Mouse (Mus musculus) gastrocnemius, postnatal 10 days (tissue): Measurements from ENCODE around the gene Dlgap4. TPM values are rescaled to one million over a fixed set of nuclear protein-coding genes. Genes with fewer than 3 reads are reported as not detected.

Experiments used
- DNase-seq: peaks from one replicate; pipeline ENCODE4 v3.0.0; 2021; ENCODE audit warnings: mixed read lengths
- total RNA-seq, 2 experiments: library from RNA; stranded (reverse); gene quantifications; 2 replicates each; pipeline ENCODE4 v1.2.3; 2021

The Dlgap4 gene
- total RNA-seq, 2 experiments from 2014 or later, result 76.5 to 102 TPM

- peak; percentile 40 for DNase-seq
These were observed 104.1 kb downstream of the Dlgap4 start for GRCm38 (mm10) chr2:156717320-156718281.

- DNase-seq, result no peak
These were observed 105.3 kb downstream of the Dlgap4 start for GRCm38 (mm10) chr2:156718793-156719192.

GRCm38 (mm10) chr2:156719549-156720312 is 106.2 kb downstream of the Dlgap4 start:
- DNase-seq, result no peak

GRCm38 (mm10) chr2:156720313-156720674 is 106.8 kb downstream of the Dlgap4 start:
- DNase-seq, result peak; percentile 37

DNA sequence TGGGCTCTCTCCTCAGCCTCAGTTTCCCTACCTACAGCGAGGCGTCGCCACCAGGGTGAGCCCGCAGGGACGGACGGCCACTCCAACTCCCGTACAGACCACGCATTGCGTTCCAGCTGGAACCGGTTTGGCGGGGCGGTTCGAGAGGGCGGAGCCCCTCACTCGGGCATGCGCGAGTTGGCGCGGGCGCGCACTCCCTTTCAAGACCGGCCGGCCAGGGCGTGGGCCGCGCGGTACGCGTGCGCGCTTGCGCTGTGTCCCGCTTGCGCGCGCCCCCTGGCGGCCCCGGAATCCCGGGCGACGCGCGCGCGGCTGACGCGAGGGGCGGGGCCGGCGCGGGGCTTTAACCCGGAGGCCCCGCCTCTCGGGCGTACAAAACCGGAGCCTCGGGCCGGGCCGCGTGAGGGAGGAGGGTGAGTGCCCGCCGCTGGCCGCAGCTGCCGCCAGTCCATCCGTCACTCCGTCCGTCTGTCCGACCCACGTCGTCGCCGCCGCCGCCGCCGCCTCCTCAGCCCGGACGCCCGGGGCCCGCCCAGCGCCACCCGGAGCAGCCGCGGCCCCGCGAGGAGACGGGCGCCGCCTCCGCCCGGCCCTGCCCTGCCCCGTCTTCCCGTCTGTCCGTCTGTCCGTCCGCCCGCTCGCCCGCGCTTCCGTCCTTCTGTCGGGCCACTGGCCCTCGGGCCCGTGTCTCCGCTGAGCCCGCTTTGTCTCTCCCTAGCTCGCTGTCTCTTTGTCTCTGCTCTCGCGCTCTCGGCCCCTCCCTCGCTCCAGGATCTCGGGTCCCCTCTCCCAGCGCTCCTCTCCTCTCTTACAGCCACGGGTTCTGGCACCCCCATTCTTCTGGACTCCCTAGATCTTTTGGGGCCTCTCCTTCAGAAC is 107.4 kb downstream of the Dlgap4 start:
- peak; percentile 97 for DNase-seq

DNA sequence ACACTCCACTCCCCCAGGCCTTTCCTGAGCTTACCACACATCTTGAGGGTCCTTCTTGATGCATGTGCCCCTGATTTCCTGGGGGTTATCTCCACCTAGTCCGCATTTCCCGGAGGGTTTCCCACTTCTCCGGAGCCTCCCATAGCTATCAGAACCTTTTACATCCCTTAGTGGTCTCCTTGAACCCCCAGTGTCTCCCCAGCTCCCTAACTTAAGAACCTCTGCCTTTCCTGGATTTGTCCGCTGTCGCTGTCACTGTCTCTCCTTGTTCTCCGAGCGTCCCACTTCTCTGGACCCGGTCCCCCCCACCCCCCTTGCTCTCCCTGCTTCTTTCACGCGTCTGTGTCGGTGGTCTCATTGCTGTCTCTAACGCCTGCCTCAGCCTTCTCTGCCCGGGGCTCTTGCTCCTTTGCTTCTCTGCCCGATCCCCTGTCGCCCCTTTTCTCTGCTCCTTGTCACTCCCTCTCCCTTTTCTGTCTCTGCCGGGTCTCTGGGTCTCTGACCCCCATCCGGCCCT is 108.1 kb downstream of the Dlgap4 start:
- no peak for DNase-seq

DNA sequence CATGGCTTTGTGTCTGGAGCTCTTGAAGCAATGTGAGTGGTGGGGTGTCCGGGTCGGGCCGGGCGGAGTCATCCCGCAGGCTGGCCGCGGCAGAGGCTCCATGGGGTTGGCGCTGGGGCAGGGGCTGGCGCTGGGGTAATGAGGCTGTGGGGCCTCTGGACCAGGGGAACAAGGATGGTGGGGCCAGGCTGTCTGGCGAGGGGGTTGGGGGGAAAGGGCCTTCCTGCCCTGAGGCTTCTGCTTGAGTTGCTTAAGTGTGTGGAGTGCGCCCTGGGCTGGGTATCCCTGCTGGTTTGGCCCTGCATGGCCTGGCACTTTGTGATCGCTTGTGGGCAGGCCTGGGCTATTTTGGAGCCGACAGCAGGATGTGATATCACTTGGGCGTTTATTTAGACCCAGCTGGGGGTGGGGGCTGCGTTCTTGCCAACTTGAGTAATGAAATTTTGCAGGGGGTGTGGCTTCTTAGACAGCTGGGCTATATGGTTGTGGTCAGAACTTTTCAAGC is 108.6 kb downstream of the Dlgap4 start:
- peak; percentile 64 for DNase-seq

GRCm38 (mm10) chr2:156722752-156723151 is 109.2 kb downstream of the Dlgap4 start:
- no peak for DNase-seq

DNA sequence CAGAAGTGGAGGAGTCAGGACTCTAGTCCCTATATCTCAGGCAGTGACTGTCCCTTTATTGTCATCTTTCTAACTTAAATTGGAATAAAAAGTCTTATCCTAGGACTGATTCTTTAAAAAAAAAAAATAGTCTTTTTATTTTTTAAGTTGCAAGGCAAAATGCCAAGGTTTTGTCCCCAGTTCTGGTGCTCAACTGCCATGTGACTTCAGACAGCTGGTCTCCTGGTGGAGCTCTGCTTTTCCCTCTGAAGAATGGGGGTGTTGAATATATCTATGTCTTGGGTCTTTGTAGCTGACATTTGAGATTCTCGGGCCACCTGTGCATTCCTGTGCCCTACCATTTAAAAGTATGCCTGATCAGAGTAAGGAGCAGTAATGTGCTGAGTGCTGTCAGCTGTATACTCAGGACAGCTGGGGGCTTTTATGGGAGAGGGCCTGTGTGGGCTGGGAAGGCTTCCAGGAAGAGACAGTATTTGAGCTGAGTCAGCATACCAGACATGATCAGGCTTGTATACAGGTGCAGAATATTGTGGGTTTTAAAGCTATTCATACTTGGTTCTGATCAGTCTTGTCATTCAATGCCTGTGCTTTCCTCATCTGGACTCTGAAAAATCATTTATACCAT is 110.5 kb downstream of the Dlgap4 start:
- DNase-seq, result no peak

GRCm38 (mm10) chr2:156724871-156725270 is 111.4 kb downstream of the Dlgap4 start:
- no peak for DNase-seq

DNA sequence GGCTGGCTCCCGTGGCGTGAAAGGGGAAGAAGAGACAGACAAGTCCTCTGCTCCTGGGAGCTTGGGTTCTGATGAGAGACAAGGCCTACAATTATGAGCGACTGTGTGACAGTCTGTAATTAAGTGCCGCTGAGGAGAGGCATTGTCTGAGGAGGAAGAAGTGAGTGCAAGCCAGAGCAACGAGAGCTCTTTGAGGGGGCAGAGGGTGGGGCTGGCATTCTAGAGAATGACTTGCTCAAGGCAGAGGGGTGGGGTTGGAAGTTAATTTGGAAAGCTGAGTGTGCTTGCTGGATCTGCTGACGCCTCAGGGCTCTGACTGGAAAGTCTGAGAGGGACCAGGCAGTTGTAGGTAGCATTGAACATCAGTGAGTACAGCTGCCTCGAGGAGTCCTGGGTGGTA is 112.8 kb downstream of the Dlgap4 start:
- DNase-seq, result no peak

GRCm38 (mm10) chr2:156726878-156727277 is 113.4 kb downstream of the Dlgap4 start:
- DNase-seq, result no peak

- no peak for DNase-seq
These were observed 116.3 kb downstream of the Dlgap4 start for GRCm38 (mm10) chr2:156729537-156730469.

DNA sequence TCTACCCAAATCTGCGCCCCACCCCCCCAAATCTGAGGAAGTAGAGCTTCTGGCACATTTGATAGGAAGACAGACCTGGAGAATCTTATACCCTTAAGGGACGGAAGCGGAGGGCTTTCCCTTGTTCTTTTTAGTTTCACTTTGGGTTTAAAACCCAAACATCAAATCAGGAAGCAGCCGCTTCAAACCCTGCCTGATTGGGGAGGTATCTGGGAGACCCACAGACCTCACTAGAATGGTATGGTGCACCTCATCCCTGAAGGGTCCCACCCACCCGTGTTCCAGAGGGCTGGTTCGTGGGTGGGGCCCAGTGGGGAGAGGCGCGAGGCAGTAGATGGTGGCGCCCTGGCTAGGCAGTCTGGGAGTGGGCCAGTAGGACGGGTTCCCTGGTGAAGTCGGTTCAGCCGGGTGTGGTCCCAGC is 117.0 kb downstream of the Dlgap4 start:
- DNase-seq, result no peak

DNA sequence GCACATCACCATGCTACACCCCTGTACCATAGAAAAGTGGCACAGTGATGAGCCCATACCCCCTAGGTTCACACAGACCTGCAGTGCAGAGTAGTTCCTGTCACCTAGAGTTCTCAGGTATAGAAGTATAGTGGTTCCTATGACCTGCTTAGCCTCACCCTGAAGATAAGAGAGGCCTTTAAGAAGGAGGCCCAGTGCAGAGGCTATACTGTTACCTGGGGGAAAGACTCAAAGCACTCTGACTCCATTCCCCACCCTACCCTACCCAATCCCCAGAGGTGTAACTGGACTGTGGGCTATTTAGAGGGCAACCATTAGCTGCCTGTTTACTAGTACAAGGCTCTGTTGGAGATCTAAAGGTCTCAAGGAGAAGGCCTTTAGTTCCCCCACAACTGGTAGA is 118.1 kb downstream of the Dlgap4 start:
- DNase-seq, result no peak

DNA sequence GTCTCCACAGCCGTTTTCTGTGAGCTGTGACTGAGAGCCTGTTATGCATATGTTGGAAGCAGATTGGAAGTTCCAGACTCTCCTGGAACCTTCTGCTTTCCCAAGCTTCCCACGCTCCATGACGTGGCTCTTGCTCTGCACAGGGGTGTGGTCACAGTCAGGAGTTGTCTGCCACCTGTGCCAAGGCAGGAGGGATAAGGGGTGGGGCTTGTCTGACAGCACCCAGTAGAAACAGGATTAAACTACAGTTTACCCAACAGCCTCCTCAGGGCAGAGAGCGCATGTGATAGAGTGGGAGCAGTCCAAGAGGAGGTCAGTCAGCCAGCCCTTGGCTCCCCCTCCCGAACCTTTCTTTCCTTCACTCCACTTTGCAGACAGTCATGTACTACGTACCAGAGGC is 118.6 kb downstream of the Dlgap4 start:
- peak; percentile 43 for DNase-seq

- DNase-seq, result no peak
These were observed 122.3 kb downstream of the Dlgap4 start for GRCm38 (mm10) chr2:156735761-156736335.

DNA sequence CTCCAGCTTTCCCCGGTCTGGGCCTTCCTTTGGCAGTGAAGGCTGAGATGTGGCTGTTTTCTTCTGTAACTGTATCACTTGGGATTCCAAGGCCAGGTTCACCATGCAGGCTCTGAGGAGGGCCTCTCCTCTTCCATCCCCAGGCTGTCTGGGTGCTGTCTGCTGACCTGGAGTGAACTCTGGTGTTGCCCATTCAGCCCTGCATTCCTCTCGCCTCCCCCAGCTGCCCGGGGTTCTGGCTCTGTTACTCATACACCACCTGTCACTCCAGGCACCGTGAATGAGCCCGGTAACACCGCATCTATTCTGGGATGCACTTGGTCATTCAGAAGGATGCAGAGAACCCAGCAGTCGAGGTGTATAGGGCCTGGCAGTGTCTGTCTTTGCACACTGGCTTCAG is 123.3 kb downstream of the Dlgap4 start:
- peak; percentile 46 for DNase-seq

DNA sequence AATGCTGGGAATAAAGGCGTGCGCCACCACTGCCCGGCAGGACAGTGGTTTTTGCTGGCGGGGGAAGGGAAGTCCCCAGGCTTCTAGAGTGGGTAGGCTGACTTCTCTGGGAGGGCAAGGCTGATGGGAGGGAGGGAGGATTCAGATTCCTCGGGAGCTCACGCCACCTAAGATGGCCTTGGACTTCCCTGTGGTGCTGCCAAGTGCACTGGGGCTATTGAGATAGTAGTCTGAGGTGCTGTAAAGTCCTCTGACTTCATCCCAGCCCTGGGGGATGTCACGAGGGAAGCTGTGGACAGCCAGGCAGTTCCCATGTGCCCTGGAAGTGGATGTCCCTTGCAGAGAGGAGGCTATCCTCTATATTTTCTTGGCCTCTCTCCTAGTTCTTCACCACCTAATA is 124.5 kb downstream of the Dlgap4 start:
- no peak for DNase-seq

DNA sequence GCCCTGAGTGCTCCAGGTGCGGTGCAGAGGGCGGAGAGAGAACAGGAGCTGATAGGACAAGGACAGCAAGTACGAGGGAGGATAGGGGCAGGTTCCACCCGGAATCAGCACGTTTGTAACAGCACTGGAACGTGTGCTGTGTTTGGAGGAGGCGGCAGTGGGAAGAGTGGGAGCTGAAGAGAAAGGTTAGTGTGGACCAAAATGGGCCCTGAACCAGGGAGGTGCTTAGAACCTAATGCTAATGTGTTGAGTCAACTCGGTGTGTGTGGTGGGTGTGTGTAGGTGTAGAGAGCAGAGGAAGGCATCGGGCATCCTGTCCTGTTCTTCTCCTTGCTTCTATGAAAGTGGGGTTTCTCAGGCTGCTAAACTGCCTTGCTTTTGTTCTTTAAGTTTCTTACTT is 127.8 kb downstream of the Dlgap4 start:
- DNase-seq, result no peak
